Mouse (Mus musculus) heart, adult 9 months (tissue): ENCODE measurements at regions not wholly inside any gene's neighbourhood (a gene's known extent, or its start where the extent isn't known, plus 50 kb on each side); places are given as distances from the start of the nearest gene placed in this dataset.
A peak's percentile ranks its signal among the peaks of the same experiment; 100 is the strongest.

Source experiments
- DNase-seq, 2 experiments: peaks; one replicate each; pipeline ENCODE4 v3.0.0; 2022; ENCODE audit warnings: low spot score in 2 of 2

DNA sequence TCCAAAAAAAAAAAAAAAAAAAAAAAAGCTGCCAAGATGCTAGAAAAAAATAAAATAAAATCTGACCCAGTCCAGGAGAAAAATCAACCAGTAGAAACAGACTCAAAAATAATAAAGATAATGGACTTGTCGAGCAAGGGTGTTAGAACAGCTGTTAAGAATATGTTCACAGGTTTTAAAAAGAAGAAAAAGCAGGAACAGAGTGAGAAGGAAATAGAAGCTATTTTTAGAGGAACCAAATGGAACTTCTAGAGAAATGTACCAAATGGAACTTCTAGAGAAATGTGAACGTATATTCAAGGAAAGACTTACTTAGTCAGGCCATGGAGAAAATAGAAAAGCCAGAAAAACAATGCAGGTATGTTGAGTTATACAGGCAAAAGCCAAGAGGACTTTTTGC, 662.4 kb upstream of the Jmjd1c start:
- no peak for DNase-seq

DNA sequence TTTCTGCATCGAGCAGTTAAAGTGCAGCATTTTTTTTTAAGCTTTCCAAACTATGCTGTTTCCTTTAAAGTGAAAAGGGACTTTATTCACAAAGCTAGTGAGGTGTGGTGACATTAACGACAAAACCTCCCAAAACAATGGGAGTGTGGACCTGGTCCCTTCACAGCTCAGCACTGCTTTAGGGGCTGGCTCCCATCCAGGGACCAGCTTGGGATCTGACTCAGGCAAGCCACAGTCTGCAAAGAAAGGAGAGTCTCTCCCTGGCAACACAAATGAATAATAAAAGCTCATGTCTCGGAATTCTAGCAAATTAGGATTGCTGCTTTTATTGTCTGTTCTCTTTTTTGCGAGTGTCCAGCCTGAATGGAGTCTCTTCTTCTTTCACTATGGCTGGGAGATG, 625.2 kb upstream of the Jmjd1c start:
- no peak for DNase-seq

DNA sequence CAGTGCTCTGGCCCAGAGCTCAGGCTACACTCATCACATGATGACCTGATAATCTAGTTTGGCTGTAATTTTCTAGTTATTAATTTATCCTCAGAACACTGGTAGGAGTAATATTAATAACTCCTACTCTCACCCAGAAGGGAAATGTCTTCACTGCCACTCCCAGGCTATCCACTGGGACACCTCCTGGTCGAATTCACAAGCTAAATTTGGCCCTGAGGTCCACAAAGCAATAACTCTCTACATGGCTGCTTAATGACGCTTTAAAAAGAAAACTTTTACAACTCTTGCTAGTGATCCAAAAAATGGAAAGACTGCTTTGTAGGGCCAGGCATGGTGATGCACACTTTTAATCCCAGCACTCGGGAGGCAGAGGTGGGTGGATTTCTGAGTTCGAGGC, 623.9 kb upstream of the Jmjd1c start:
- no peak for DNase-seq

DNA sequence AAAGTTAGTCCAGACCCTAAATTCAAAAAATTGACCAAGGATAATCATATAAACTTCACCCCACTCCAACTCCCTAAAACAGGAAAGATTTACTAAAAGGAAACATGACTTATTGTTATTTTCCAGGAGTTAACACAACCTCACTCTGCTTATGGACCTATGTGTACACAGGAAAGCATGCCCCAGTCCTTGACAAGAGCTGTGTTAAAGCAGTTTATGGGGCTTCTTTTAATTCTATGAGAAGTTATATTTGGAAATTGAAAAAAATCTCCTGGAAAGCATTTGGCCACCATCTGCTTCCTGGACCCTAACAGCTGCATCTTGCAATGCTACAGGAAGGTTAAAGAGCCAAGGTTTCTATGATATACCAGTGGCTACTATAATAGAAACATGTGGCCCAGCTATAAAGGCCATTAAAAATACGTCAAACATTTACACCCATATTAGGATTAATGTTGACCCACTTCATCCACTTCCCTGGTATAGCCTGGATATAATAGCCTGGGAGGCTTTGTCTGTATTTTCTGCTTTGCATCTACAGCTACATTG, 620.7 kb upstream of the Jmjd1c start:
- DNase-seq, result no peak

DNA sequence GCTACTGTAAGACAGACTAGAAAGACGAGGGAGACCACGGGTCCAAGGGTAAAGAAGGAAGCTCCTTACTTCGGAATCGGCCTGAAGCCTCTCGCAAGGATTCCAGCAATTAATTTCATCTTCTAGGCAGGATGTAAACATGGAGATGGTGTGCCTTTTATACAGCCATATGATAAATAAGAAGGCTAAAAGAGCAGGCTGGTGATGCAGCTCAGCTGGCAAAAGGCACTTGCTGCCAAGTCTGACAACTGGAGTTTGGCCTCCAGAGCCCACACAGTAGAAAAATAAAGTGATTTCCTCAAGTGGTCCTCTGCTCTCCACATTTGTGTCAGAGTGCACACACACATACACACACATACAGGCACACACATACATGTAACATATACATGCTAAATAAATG, 605.1 kb upstream of the Jmjd1c start:
- DNase-seq, result no peak

DNA sequence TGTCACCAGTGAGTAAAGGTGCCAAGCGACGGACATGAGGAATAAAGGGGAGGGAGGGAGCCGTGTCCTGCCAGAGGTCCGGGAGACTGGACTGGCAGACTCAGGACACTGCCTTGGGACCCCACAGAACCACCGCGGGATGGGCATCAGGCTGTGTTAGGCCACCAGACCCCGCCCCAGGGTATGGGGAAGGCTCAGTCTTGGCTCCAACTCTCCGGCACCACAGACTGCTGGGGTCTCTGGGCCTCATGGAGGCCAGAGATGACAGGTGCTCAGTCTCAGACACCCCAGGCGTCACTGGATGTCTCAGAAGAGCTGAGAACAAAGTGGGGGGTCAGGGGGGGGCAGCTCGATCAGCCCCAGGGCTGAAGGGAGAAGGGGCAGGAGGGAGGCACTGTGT, 604.1 kb upstream of the Jmjd1c start:
- no peak for DNase-seq

DNA sequence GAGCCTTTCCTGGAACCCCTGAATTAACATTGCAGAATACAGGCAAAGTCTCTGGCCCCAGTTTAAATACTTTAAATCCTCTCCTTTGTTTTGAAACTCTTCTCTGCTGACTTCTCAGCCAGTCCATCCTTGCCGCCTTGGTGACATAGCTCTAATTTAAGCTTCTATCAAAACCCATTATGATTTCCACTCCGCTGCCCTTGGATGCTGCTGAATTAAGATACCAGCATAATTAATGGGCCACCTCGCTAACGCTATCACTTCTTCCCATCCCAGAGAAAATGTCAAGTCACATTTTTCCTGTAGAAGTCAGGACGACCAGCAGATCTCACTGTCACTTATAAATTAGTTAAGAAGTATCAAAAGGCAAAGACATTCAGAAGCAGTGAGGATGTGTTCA, 556.1 kb upstream of the Jmjd1c start:
- no peak for DNase-seq

DNA sequence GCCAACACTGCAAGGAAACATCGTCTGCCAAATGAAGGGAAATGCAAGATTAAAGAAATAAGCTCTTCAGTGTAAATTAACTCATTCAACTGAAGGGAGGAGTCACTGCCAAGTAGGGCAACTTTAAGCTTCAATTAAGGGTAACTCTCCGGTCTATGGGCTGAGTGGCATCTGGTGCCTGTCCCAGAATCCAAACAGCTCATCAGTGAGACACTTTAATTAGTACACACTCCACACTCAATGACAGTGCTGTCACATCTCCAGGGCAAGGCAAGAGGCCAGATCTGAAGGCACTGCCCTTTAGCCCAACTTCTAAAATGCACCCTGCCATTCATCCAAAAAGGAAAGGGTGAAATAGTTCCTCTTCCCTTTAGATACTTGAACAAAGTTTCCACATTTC, 549.3 kb upstream of the Jmjd1c start:
- DNase-seq, result no peak

DNA sequence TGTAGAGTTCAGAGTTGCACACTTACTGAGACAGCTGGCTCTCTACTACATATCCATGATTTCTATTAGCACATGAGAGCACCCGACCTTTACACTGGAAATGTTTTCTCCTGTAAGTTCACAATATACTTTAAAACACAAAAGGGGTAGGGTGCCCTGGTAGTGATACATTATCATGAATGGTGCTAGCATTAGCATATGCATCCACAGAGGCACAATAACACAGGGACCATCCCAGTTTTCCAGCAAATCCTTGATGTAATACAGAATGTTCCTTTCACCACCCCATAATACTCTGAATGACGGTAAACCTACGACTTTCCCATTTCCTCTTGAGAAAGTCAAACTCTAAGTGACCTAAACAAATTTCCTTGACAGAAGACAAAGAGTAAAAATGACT, 548.3 kb upstream of the Jmjd1c start:
- no peak for DNase-seq

DNA sequence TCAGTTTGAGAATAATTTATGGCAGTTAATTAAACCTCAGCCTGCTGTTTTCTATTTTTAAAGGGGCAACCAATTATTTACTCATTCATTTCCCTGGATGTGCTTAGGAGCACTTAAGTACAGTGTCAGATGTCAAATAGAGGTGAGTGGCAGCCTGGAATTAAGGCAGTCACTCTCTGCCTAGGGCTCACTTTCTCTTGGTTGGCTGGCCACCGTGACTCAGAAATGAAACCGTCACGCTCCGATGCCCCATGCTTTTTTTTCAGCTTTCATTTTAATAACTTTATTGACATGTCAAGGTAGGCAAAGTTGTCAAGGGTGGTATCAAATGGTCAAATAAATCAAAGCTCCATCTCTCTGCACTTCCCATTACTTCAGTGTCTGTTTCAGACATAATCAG, 547.9 kb upstream of the Jmjd1c start:
- no peak for DNase-seq

DNA sequence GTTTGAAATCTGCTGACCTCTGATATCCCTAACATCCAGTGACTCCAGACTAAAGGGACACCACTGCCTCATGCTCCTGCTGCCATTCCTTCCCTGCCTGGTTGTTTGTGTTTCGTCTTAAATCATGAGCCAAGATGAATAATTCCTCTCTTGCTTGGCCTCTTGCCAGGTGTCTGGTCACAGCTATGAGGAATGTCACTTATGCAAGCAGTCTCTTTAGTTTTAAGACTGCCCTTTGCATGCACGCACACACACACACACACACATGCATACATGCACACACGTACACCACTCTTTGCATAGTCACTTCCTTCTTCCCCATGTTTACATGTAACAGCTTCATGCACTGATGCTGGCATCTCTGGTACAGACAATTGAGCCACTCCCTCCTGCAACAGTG, 543.0 kb upstream of the Jmjd1c start:
- no peak for DNase-seq

DNA sequence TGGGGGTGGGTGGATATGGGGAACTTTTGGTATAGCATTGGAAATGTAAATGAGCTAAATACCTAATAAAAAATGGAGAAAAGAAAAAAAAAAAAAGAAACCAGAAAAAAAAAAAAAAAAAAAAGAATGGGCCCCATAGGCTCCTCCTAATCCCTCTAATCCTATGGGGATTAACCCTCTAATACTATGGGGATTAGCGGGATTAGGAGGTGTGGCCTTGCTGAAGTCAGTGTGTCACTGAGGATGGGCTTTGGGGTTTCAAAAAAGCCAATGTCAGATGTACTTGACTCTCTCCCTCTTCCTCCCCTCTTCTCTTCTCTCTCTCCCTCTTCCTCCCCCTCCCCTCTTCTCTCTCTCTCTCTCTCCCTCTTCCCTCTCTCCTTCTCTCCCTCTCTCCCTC, 541.7 kb upstream of the Jmjd1c start:
- DNase-seq, result no peak

DNA sequence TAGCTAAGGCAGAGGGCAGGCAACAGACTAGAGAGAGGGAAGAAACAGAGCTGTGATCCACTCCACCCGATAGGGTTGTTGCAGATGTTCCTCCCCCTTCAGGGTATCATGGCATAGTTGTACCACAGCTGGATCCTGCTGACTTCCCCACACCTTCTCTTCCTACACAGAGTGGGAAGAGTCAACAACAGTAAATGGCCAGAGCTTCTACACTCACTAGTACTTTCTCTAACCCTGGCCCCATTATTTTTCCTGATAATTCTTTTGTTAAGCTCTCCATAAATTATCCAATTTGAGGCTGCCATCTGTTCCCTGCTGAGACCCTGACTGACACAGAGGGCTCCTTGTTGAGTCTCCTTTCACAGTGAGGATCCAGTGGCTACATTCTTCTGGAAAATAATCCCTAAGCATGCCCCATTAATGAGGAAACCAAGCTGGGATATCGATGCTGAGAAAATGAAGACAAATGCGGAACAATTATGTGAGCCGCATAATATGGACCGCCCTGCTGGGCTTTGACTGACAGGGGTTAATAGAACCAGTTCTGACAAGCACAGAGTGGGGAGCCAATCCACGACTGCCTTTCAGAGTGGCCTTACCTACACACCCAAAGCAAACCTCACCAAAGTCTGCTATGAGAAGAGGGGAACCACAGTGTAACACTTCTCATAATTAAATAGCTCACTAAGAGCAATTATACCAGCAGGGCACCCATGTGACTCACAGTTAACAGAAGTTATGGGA, 537.7 kb upstream of the Jmjd1c start:
- no peak for DNase-seq

DNA sequence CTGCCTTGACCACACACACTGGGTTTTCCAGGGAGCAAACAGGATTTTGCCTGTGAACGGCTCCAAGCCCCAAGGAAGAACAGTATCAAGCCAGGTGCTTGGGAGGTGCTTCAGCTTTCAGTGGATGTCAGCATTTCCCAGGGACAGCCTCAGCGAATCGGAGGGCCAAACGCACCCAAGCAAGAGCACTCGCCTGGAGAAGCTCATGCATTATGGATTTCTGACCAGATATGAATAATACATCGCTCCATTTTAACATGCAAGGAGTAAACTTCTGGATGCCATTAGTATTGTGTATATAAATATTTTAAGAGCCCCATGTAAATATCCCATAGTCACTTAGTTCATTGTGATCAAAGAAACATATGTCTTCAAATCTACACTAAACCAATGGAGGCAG, 530.6 kb upstream of the Jmjd1c start:
- DNase-seq, result no peak

DNA sequence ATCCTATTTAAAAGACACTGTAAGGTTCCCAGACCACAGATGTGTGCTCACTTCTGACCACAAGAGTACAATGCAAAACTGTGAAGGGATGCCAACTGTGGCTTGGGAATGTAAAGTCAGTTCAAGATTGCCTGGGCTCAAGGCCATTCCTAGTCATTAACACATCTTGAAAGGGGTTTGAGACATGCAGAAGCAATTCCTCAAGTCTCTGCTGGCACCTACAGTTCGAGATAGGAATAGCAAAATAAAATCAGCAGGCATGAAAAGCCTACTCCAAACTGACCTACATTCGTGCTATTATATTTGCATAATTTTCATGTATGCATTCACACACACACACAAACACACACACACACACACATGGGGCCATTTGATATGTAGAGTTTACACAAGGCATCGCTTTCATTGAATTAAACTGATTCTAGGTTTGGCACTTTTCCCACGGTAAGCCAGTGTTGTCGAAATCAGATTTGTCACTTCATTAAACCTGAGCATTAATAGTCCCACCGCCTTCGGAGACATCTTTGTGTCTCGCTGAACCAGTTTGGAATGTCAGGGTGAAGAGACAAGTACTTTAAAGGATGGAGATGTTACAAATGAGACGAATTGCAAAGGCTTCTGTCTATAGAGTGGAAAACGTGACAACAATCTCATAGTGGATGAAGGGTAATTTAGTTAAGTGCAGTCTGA, 520.9 kb upstream of the Jmjd1c start:
- no peak for DNase-seq

DNA sequence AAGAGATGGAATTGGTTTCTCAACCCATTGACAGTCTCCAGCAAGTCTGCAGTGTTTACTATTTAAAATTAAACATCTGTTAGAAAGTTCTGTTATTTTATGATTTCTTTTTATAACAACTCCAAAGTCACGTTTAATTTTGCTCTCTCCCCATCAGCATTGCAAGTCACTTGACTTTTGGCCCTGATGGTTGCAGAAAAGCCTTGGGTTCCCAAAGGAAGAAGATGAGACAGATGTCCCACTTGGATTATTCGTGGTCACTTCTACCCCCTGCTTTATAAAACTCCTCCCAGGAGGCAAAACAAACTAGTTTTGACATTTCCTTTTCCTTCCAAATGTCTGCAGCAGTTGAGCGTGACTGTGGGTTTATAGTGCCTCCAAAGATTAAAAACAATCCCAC, 502.9 kb upstream of the Jmjd1c start:
- peak; percentile 29 to 61 for DNase-seq

DNA sequence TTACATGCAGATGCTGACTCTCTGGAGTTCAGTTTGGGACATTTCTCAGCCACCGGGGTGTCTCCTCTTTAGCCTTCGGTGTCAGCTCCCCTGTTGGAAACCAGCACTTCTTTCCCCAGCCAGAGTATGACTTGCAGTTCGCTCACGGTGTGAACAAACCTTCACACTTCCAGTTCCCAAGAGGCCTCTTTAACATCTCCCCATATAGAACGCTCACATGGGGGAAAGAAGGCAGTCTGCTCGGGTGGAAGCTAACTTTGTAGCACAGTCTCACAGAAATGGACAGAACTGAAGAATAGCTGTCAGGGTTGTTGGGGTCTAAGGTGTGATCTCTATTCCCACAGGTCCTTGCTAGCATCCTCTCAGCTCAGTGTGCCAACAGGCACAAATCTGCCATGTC, 502.4 kb upstream of the Jmjd1c start:
- no peak for DNase-seq

DNA sequence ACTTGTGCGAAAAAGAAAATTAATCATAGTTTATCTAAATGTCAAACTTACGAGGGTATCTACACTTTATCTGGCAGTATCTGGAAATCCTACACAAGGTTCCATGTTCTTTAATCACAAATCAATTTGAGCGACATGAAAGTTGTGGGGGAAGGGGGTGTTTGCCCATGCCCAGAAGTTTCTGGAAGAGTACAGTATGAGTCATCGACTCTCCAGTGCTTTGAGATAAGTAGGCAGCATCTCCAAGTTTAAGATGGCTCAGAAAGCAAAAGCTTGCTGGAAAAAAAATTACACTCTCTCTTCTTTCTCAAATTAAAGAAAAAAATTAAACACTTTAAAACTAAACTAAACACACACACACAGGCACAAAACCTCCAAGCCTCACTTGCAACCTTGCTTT, 498.0 kb upstream of the Jmjd1c start:
- no peak for DNase-seq

DNA sequence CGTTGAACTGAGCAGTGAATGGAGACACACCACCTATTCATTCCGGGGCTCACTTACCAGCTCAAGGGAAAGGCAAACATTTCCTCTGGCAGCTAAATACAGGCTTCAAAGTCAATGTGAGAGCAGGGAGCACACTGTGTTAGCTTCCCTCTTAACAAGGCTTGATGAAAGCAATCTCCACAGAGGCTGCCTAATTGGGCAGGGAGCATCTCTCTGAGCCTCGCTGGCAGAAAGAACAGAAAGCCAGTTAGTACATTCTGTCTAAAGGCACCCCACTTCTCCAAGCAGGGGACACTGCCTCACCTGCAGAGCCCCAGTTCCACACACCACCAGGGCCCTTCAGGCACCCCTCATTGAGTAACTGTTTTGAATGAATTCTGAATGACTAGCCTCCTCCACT, 488.8 kb upstream of the Jmjd1c start:
- DNase-seq, result no peak

DNA sequence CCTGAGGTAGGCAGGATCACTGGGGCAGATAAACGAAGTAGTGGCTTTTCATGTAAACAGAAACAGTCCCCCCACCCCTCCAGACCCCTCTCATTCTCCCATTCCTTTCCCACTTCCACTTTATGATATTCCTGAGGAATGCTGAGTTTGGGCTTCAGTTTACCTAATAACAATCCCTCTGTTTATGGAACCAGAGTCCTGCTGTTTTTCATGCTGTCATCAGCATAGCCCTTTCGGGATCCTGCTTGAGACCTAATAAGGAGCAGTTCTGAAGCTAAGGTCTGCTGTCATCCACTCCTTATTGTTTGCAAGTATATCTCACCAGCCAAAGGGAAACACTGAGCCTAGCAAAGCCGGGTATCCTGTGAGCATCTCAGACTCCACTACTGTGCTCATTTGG, 479.6 kb upstream of the Jmjd1c start:
- no peak for DNase-seq

DNA sequence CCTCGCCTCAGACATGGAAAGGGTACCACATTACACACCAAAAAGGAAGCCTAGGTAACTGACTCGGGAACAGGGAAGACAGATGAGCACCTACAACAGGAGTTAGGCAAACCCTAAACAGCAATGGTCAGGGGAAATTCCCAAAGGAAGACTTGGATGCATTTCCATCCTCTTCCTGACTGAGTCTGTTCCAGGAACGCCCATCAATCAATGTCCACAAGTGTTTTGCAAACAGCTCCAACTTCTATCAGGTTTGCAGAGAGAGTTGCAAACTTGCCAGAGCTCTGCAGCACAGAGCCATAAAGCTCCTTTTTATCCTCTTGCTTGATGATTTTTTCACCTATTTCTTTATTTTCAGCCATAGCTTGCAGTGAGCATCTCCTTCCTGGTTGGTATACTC, 464.9 kb upstream of the Jmjd1c start:
- DNase-seq, result no peak

DNA sequence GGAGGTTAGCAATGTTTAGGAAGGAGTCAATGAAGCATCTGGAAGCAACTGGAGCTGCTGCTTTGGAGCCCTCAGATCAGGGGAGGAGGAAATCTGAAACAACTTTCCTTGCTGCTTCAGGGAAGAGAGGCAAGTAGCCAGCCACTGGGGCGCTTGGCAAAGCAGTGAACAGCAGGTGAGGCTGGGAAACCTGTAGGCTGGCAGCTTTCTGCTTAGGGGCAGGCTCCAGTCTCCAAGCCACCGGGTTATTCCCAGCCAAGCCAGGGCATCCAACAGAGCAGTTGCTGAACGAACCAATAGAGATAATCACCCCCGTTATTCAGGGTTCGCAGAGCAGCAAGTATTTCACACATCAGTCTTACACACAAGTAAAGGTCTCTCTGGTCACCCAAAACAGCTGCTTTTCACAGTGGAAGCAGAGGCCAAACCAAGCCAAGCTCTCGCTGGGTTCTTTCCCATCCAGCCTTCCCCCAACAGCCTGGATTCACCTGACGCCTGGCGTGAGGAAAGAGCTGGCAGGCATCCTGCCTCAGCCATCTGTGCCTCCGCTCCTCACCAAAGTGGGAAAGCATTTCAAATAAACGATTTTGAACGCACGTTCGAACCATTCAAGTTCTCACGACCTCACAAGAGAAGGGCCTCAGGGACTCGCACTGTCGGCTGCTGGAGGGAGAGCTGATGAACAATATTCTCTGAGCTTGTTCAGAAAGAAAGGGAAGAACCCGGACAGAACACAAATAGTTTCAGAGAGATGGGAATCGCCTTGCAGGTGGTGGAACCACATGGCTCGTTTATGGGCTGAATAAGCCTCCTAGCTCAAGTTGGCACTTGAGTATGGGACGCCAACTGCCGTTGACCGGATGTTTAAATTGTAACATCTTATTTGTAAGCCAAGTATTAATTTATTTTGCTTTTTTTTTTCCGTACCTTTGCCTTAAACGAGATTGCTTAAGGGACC, 454.8 kb upstream of the Jmjd1c start:
- DNase-seq, result no peak
